Mouse (Mus musculus): Measurements from ENCODE around the gene Rai2.

Gene Rai2

DNA sequence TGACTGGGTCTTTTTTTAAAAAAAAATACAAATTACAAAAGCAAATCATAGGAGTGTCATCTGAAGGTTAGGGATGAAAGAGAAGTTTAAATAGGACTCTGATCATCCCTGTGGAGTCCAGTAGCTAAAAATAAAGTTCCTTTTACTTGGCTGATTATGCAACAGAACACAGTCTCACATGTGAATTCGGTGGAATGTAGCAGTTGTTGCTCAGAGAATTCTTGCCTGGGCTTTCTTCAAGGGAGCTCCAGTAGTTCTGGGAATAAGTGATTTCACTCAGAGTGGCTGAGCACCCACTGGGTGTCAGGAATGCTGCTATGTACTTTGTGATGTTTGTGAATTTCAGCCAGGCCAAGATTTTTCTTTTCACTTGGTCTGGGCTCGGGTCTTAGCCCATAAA is 30.5 kb downstream of the Rai2 start:
- no peak for TF ChIP-seq GATA4 (IDR thresholded peaks at IDR 0.05; ENCODE audit: insufficient replicate concordance, low read length)

DNA sequence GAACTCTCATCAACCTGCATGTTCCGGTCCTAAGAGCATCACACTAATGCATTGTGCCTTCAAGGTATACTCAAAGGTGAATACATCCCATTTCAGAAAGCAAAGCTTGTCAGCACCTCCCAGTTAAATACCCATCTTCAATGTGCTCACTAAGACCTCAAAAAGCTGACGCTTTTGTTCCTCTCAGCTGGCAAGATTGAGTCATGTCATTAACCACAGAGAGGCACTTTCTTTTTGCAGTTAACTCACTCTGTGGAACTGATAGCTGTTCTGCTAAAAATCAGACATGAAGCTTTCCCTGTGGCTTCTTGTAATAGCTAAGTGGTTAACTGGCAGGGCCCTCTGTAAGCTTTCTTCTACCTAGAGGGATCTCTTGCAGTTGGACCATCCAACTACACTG is 36.6 kb downstream of the Rai2 start:
- TF ChIP-seq GATA4 (IDR thresholded peaks at IDR 0.05; ENCODE audit: insufficient replicate concordance, low read length) = no peak

DNA sequence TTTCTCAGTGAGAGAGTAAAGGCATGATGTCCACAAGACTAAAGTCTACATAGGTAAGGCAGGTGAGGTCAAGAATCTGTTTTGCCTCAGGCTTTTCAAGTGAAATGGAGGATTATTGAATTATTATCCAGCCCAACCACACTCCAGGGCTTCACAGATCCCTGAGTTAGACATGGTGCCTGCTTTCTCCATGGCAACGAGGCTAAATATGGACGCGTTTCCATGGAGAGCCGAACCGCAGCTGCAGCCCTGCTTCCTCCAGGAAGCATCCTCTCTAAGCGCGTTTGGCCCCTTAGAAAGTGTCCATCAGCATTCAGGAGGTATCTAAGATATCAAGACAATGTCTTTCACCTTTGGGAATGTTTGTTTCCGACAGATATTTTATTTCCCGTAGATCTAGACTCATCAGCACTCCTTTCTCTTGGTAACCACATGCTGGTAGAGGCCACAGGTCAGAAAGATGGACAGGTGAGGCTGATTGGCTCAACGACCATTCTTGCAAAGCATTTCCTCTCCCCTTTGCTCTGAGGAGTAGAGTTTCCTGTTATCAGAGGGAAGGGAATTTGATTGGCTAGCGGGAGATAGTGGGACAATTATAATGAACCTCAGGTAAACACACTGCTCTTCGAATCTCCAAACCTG is 59.6 kb downstream of the Rai2 start:
- TF ChIP-seq GATA4 (IDR thresholded peaks at IDR 0.05; ENCODE audit: insufficient replicate concordance, low read length) = no peak

DNA sequence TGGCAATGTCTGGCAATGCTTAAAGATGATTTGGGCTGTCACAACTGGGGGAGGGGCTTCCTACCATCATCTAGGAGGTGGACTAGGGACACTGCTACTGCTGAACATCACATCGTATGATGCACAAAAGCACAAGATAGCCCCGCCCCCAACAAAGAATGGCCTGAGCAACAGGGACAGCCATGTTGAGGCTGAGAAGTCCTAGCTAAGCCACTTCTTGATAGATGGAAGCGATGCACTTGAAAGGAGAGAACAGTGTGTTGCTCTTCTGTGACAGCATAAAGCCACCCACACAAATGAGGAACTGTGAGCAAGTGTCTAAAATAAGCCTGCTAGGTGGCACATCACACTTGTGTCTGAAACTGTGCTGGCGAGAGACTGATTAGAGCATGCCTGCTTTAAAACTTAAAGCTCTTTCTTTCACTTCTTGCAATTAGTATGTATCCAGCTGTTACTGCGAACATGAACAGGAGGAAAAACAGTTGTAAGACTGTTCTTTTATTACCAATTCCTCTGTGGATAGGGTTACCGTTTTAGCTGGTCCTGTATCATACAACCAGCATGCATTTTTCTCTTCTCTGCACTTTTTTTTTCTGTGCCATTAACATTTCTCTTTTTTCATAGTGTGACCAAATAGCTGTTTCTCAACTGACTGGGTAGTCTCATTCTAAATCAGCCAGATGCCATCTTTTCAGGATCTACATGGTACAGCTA is 63.6 kb downstream of the Rai2 start:
- TF ChIP-seq GATA4 (IDR thresholded peaks at IDR 0.05; ENCODE audit: insufficient replicate concordance, low read length) = no peak

GRCm38 (mm10) chrX:161790182-161790581 is 73.3 kb downstream of the Rai2 start:
- no peak for TF ChIP-seq GATA4 (IDR thresholded peaks at IDR 0.05; ENCODE audit: insufficient replicate concordance, low read length)
